Comparison of ENCODE assay signal across 7 mouse cellular contexts in genomic region chr10:91183316-91183715, GRCm38 (mm10). TPM values are rescaled to one million over a fixed set of nuclear protein-coding genes. Genes with fewer than 3 reads are reported as not detected.
DNase-seq lines count a peak whose midpoint lies in the region; ATAC-seq and TF ChIP-seq lines count a peak whose summit lies in the region.

No protein-coding gene starts in this region.

- H3ac ChIP-seq in C2C12 (ENCODE audit: control insufficient read depth, insufficient read length, low read depth) = peak overlapping the region; percentile 13

- peaks cover 25% of the 10 kb centered on the region for H3K79me2 ChIP-seq in C2C12 (ENCODE audit: control insufficient read depth, insufficient read depth)

- TF ChIP-seq CTCF in C2C12 (IDR thresholded peaks at IDR 0.05; ENCODE audit: control insufficient read depth, insufficient read depth, insufficient read length) = no peak
- TF ChIP-seq CTCF in liver, embryonic 14.5 days (IDR thresholded peaks at IDR 0.05; ENCODE audit: low read depth) = no peak

- no peak overlapping the region for H3K4me3 ChIP-seq in C2C12 (ENCODE audit: insufficient read depth, poor library complexity, severe bottlenecking)
- H3K4me3 ChIP-seq in embryonic facial prominence, embryonic 13.5 days = no peak overlapping the region
- H3K4me3 ChIP-seq in liver, embryonic 14.5 days (ENCODE audit: insufficient read depth in 1 of 2, low read depth in 2 of 2, low read length in 2 of 2) = peak overlapping the region in 1 of 2 experiments; percentile 60; a peak in 1 of 4 replicates
- no peak overlapping the region for H3K4me3 ChIP-seq in stomach, embryonic 16.5 days (replicated peaks; ENCODE audit: low read length)

- peak; percentile 68 for DNase-seq in 3134 (ENCODE audit: extremely low read depth, insufficient read length, low spot score)
- peak; percentile 38 for DNase-seq in induced T-regulatory cell, adult 2 months (ENCODE audit: low read depth)
- DNase-seq in liver, embryonic 14.5 days (ENCODE audit: low read depth in 3 of 3, low spot score in 3 of 3) = no peak
- no peak for DNase-seq in right cerebral cortex, postnatal 10 days (ENCODE audit: low spot score in 2 of 2)

- H3K4me1 ChIP-seq in embryonic facial prominence, embryonic 13.5 days = peaks cover 29% of the 10 kb centered on the region
- peaks cover 13 to 23% of the 10 kb centered on the region in 2 experiments for H3K4me1 ChIP-seq in liver, embryonic 14.5 days (replicated peaks; ENCODE audit: control insufficient read depth in 2 of 2, insufficient read depth in 2 of 2, low read length in 1 of 2)
- peaks cover 18% of the 10 kb centered on the region; the same call in 1 of the 2 replicates for H3K4me1 ChIP-seq in stomach, embryonic 16.5 days (ENCODE audit: control insufficient read depth, insufficient read depth, low read length)

- peak overlapping the region; percentile 99 for H3K27ac ChIP-seq in embryonic facial prominence, embryonic 13.5 days
- H3K27ac ChIP-seq in liver, embryonic 14.5 days = peak overlapping the region; percentile 94
- peak overlapping the region; percentile 99 for H3K27ac ChIP-seq in stomach, embryonic 16.5 days (ENCODE audit: low read length)

- ATAC-seq in embryonic facial prominence, embryonic 13.5 days (ENCODE audit: insufficient number of reproducible peaks, insufficient read depth, low FRiP score, low TSS enrichment, low read depth) = no peak
- ATAC-seq in liver, embryonic 14.5 days (ENCODE audit: insufficient read depth) = no peak
- ATAC-seq in stomach, embryonic 16.5 days (ENCODE audit: insufficient read depth, low FRiP score) = peak; percentile 28; the same call in 1 of the 2 replicates

- H3K9ac ChIP-seq in embryonic facial prominence, embryonic 13.5 days = 0 out of 2 replicates have a peak overlapping the region, but pooled peaks have one; percentile 36
- H3K9ac ChIP-seq in liver, embryonic 14.5 days (replicated peaks) = peak overlapping the region; percentile 87
- peak overlapping the region; percentile 52; the same call in 1 of the 2 replicates for H3K9ac ChIP-seq in stomach, embryonic 16.5 days (ENCODE audit: low read length)

- H3K9me3 ChIP-seq in embryonic facial prominence, embryonic 13.5 days = no peaks in the 10 kb centered on the region
- H3K9me3 ChIP-seq in liver, embryonic 14.5 days (ENCODE audit: control insufficient read depth, low read length) = no peaks in the 10 kb centered on the region
- no peaks in the 10 kb centered on the region for H3K9me3 ChIP-seq in stomach, embryonic 16.5 days (replicated peaks; ENCODE audit: control insufficient read depth, low read length)

- no peak for TF ChIP-seq EP300 in liver, embryonic 14.5 days (IDR thresholded peaks at IDR 0.05; ENCODE audit: low read depth)

- H3K36me3 ChIP-seq in C2C12 (ENCODE audit: control insufficient read depth, insufficient read depth) = no peaks in the 10 kb centered on the region
- no peaks in the 10 kb centered on the region for H3K36me3 ChIP-seq in embryonic facial prominence, embryonic 13.5 days
- H3K36me3 ChIP-seq in liver, embryonic 14.5 days (replicated peaks; ENCODE audit: control insufficient read depth, insufficient read depth, low read depth) = no peaks in the 10 kb centered on the region
- H3K36me3 ChIP-seq in stomach, embryonic 16.5 days (ENCODE audit: control insufficient read depth, insufficient read depth, low read length) = no peaks in the 10 kb centered on the region

- H3K27me3 ChIP-seq in C2C12 (ENCODE audit: control insufficient read depth, insufficient read depth, insufficient read length) = no peaks in the 10 kb centered on the region
- no peaks in the 10 kb centered on the region for H3K27me3 ChIP-seq in embryonic facial prominence, embryonic 13.5 days
- H3K27me3 ChIP-seq in liver, embryonic 14.5 days (ENCODE audit: control insufficient read depth, insufficient read depth, low read length) = no peaks in the 10 kb centered on the region
- H3K27me3 ChIP-seq in stomach, embryonic 16.5 days (ENCODE audit: control insufficient read depth, insufficient read depth, low read length) = no peaks in the 10 kb centered on the region

- peak overlapping the region; percentile 58 for H3K4me2 ChIP-seq in embryonic facial prominence, embryonic 13.5 days
- H3K4me2 ChIP-seq in liver, embryonic 14.5 days (ENCODE audit: low read depth) = peak overlapping the region; percentile 86
- H3K4me2 ChIP-seq in stomach, embryonic 16.5 days (ENCODE audit: low read depth, low read length) = peak overlapping the region; percentile 62

- WGBS in embryonic facial prominence, embryonic 13.5 days = 40% methylated on average over 3 of the region's 3 CpGs
- 65% methylated on average over 3 of the region's 3 CpGs for WGBS in liver, embryonic 14.5 days (ENCODE audit: insufficient replicate concordance)
- 38% methylated on average over 3 of the region's 3 CpGs for WGBS in stomach, embryonic 16.5 days

- peaks cover 4% of the 10 kb centered on the region for H3K79me3 ChIP-seq in C2C12 (ENCODE audit: low read depth)

TF ChIP-seq in C2C12, 6 proteins besides CTCF, POLR2A, EP300 and RAD21:
- TF ChIP-seq MYOD1 (IDR thresholded peaks at IDR 0.05; ENCODE audit: control insufficient read depth, insufficient read length, low read depth) = peak; percentile 95
- no peak for TF ChIP-seq MYOG (IDR thresholded peaks at IDR 0.05; ENCODE audit: control insufficient read depth, extremely low read depth, insufficient read length)
- TF ChIP-seq MAX (IDR thresholded peaks at IDR 0.05) = peak; percentile 40

RNA-seq across cellular contexts. Expression of gene Tmpo, which starts 2.2 kb away (rescaled TPM):
- 113 TPM for polyA plus RNA-seq in C2C12 (2012; fragmentation: generic; extraction: Trizol)
- 237 and 252 TPM in 2 replicates for polyA plus RNA-seq in embryonic facial prominence, embryonic 13.5 days (2015; fragmentation: Nextera tagmentation; extraction: Ambion mirVana)
- polyA plus RNA-seq in liver, embryonic 14.5 days (2012; rRNA removed) = 79.8 and 111 TPM in 2 replicates
- polyA plus RNA-seq in liver, embryonic 14.5 days (2014; fragmentation: Nextera tagmentation; extraction: Ambion mirVana) = 116 and 130 TPM in 2 replicates
- polyA plus RNA-seq in stomach, embryonic 16.5 days (2015; fragmentation: Nextera tagmentation; extraction: Ambion mirVana) = 109 and 132 TPM in 2 replicates

RNA-seq across cellular contexts. Expression of gene Slc25a3, which starts 59.5 kb away (rescaled TPM):
- polyA plus RNA-seq in C2C12 (2012; fragmentation: generic; extraction: Trizol) = 722 TPM
- 402 and 411 TPM in 2 replicates for polyA plus RNA-seq in embryonic facial prominence, embryonic 13.5 days (2015; fragmentation: Nextera tagmentation; extraction: Ambion mirVana)
- 121 and 190 TPM in 2 replicates for polyA plus RNA-seq in liver, embryonic 14.5 days (2012; rRNA removed)
- 207 and 223 TPM in 2 replicates for polyA plus RNA-seq in liver, embryonic 14.5 days (2014; fragmentation: Nextera tagmentation; extraction: Ambion mirVana)
- 483 and 485 TPM in 2 replicates for polyA plus RNA-seq in stomach, embryonic 16.5 days (2015; fragmentation: Nextera tagmentation; extraction: Ambion mirVana)

Comparison
In these comparisons a context has a peak if more than half of its experiments do, and no peak if none do; other contexts are left out.
1. DNase-seq: peak in 3134 (single experiment) and induced T-regulatory cell, adult 2 months (single experiment); none in liver, embryonic 14.5 days (0 of 3) and right cerebral cortex, postnatal 10 days (0 of 2).
2. H3K9ac ChIP-seq: peak in every context shown above with its lines; median percentile 87 in liver, embryonic 14.5 days; 52 in stomach, embryonic 16.5 days; 36 in embryonic facial prominence, embryonic 13.5 days.
3. Peak in every context shown above with its lines, with median percentiles within 50 percentile points of each other: H3K27ac ChIP-seq and H3K4me2 ChIP-seq.